Mouse (Mus musculus) adrenal gland, adult 18-20 months (tissue): ENCODE results near the gene Aldh2. TPM values are rescaled to one million over a fixed set of nuclear protein-coding genes. Genes with fewer than 3 reads are reported as not detected.

Experiments
- total RNA-seq, 2 experiments: library from RNA; stranded (reverse); gene quantifications; 1 replicate in 1 of 2; 2 replicates in 1 of 2; pipeline ENCODE4 v1.2.3; 2021

Gene Aldh2
- total RNA-seq, 2 experiments from 2014 or later, result 1,017 to 2,323 TPM

Other genes with a start within 250 kb of the Aldh2 start
- gene Trafd1, start 208.2 kb downstream of the Aldh2 start, total RNA-seq, result 10 to 100 TPM; 41.6 to 49.4 TPM
- gene Naa25, start 195.9 kb downstream of the Aldh2 start, total RNA-seq, result 10 to 100 TPM; 38.8 to 40.4 TPM
- gene Tmem116, start 141.9 kb downstream of the Aldh2 start, total RNA-seq, result 1 to 10 TPM; 2.1 to 2.3 TPM
- gene Erp29, start 141.3 kb downstream of the Aldh2 start, total RNA-seq, result 100 to 1,000 TPM in 1 of 2 experiments, 10 to 100 TPM in 1; 97.1 to 106 TPM
- not detected for gene Adam1b, start 90.4 kb downstream of the Aldh2 start, total RNA-seq
- 1 to 10 TPM; 5.2 to 5.7 TPM for gene Adam1a, start 48.3 kb downstream of the Aldh2 start, total RNA-seq
- gene Gm42878, start 48.3 kb downstream of the Aldh2 start, total RNA-seq, result under 1 TPM in 1 of 2 experiments, not detected in 1; 0.64 TPM
- gene Mapkapk5, start 47.9 kb downstream of the Aldh2 start, total RNA-seq, result 10 to 100 TPM; 73.0 to 75.0 TPM
- 10 to 100 TPM; 25.2 to 30.3 TPM for gene Acad12, start 25.1 kb upstream of the Aldh2 start, total RNA-seq
- gene Acad10, start 66.7 kb upstream of the Aldh2 start, total RNA-seq, result 10 to 100 TPM; 25.2 to 29.4 TPM
- gene Brap, start 66.7 kb upstream of the Aldh2 start, total RNA-seq, result 10 to 100 TPM; 53.5 to 58.7 TPM
- 100 to 1,000 TPM; 165 to 216 TPM for gene Atxn2, start 117.5 kb upstream of the Aldh2 start, total RNA-seq
- 10 to 100 TPM; 28.4 to 29.6 TPM for gene Sh2b3, start 243.8 kb upstream of the Aldh2 start, total RNA-seq